Mouse (Mus musculus) forebrain, postnatal 0 days (tissue): ENCODE results near the gene Dctd. TPM values are rescaled to one million over a fixed set of nuclear protein-coding genes. Genes with fewer than 3 reads are reported as not detected.

Experiments used
- ATAC-seq: fragments of 200-750 bp; cut with Nextera tagmentation; 2 replicates; pipeline ENCODE4 v1.8.0; 2017; ENCODE audit warnings: mild to moderate bottlenecking, moderate library complexity
- DNase-seq: peaks from one replicate; pipeline ENCODE4 v3.0.0-alpha.2; 2015
- H3K27ac ChIP-seq: fragments of 300-500 bp; sonication (generic); 2 replicates; pipeline ENCODE4 v1.5.1; 2014; ENCODE audit warnings: low read depth, mild to moderate bottlenecking, antibody characterized with exemption, low read length, moderate library complexity, mixed read lengths
- H3K27me3 ChIP-seq: fragments of 300-500 bp; sonication (generic); 2 replicates; pipeline ENCODE4 v1.6.1; 2014; ENCODE audit warnings: mild to moderate bottlenecking, low read length, mixed read lengths; ENCODE audit not compliant: insufficient read depth
- H3K36me3 ChIP-seq: fragments of 300-500 bp; sonication (generic); 2 replicates; pipeline ENCODE4 v1.6.1; 2014; ENCODE audit warnings: mild to moderate bottlenecking, moderate library complexity; ENCODE audit not compliant: insufficient read depth
- H3K4me1 ChIP-seq: fragments of 300-500 bp; sonication (generic); 2 replicates; pipeline ENCODE4 v1.6.1; 2014; ENCODE audit warnings: antibody characterized with exemption; ENCODE audit not compliant: insufficient read depth
- H3K4me2 ChIP-seq: fragments of 300-500 bp; sonication (generic); 2 replicates; pipeline ENCODE4 v1.6.1; 2014; ENCODE audit warnings: low read depth, mild to moderate bottlenecking, moderate library complexity
- H3K4me3 ChIP-seq: fragments of 300-500 bp; sonication (generic); 2 replicates; pipeline ENCODE4 v1.5.1; 2014; ENCODE audit warnings: low read depth, low read length, mixed read lengths
- H3K9ac ChIP-seq: fragments of 300-500 bp; sonication (generic); 2 replicates; pipeline ENCODE4 v1.6.1; 2014; ENCODE audit warnings: mild to moderate bottlenecking
- H3K9me3 ChIP-seq: fragments of 300-500 bp; sonication (generic); 2 replicates; pipeline ENCODE4 v1.6.1; 2016; ENCODE audit warnings: low read length
- CTCF ChIP-seq: sonication (generic); IDR thresholded peaks from 2 replicates; pipeline ENCODE4 v1.5.1; 2016; ENCODE audit warnings: antibody characterized with exemption, control low read depth, low read depth
- WGBS: fragments of 180-500 bp; shearing (Covaris S2); extraction: QIAGEN DNeasy Blood & Tissue Kit; methylation state at CpG from one replicate; pipeline ENCODE4 v1.1.7; 2014; 5-methylcytosine and 5-hydroxymethylcytosine counted together
- polyA plus RNA-seq: library from polyadenylated mRNA; unstranded; fragments of >200 nt; fragmentation: Nextera tagmentation; extraction: Ambion mirVana; gene quantifications from 2 replicates; pipeline ENCODE4 v1.2.1, GENCODE M21; 2015
- total RNA-seq: library from RNA; depleted of rRNA; stranded (reverse); fragments of >200 nt; gene quantifications from 2 replicates; pipeline ENCODE4 v1.2.3, GENCODE M21; 2014; rRNA removed

Dctd gene
- total and polyA plus RNA-seq, 2 experiments from 2014 or later = 13.9 to 21.5 TPM

GRCm38 (mm10) chr8:48188586-48188985, 89.7 kb downstream of the Dctd start:
- Histone ChIP-seq H3K4me1 (no peaks in the 10 kb centered on the region), H3K9ac (no peak overlapping the region), H3K27me3 (no peaks in the 10 kb centered on the region), H3K4me2 (no peak overlapping the region), H3K4me3 (no peak overlapping the region), H3K36me3 (no peaks in the 10 kb centered on the region), H3K27ac (no peak overlapping the region), H3K9me3 (no peaks in the 10 kb centered on the region)
- DNase-seq = no peak
- TF ChIP-seq CTCF = no peak
- WGBS = 97% methylated on average over 12 of the region's 12 CpGs
- ATAC-seq = no peak

- ATAC-seq (no peak), DNase-seq (no peak)
- H3K27ac ChIP-seq = no peak overlapping the region
- H3K36me3 ChIP-seq = no peaks in the 10 kb centered on the region
- no peaks in the 10 kb centered on the region for H3K9me3 ChIP-seq
- H3K4me3 ChIP-seq = no peak overlapping the region
- 96% methylated on average over 9 of the region's 9 CpGs for WGBS
- H3K4me2 ChIP-seq = no peak overlapping the region
- H3K27me3 ChIP-seq = no peaks in the 10 kb centered on the region
- H3K4me1 ChIP-seq = no peaks in the 10 kb centered on the region
- no peak overlapping the region for H3K9ac ChIP-seq
- TF ChIP-seq CTCF = no peak
Measured at GRCm38 (mm10) chr8:48195971-48196370, 97.1 kb downstream of the Dctd start.

- 72% methylated on average over 9 of the region's 9 CpGs for WGBS
- ATAC-seq (peak; percentile 45; the same call in 1 of the 2 replicates), DNase-seq (no peak)
Measured at GRCm38 (mm10) chr8:48199171-48199570, 100.3 kb downstream of the Dctd start.

GRCm38 (mm10) chr8:48202632-48203031, 103.7 kb downstream of the Dctd start:
- Histone ChIP-seq H3K4me3 (no peak overlapping the region), H3K9me3 (no peaks in the 10 kb centered on the region), H3K4me1 (no peaks in the 10 kb centered on the region), H3K27ac (no peak overlapping the region), H3K36me3 (no peaks in the 10 kb centered on the region), H3K27me3 (no peaks in the 10 kb centered on the region), H3K9ac (no peak overlapping the region), H3K4me2 (no peak overlapping the region)
- DNase-seq = no peak
- WGBS = 43% methylated on average over 3 of the region's 3 CpGs
- no peak for TF ChIP-seq CTCF
- no peak for ATAC-seq

More at GRCm38 (mm10) chr8:48199171-48199570, 100.3 kb downstream of the Dctd start:
- no peak overlapping the region for H3K4me3 ChIP-seq
- H3K9me3 ChIP-seq = no peaks in the 10 kb centered on the region
- H3K9ac ChIP-seq = no peak overlapping the region
- H3K27me3 ChIP-seq = no peaks in the 10 kb centered on the region
- no peak overlapping the region for H3K27ac ChIP-seq
- no peak overlapping the region for H3K4me2 ChIP-seq
- TF ChIP-seq CTCF = no peak
- no peaks in the 10 kb centered on the region for H3K4me1 ChIP-seq
- no peaks in the 10 kb centered on the region for H3K36me3 ChIP-seq

Other genes with a start within 250 kb of the Dctd start
- gene Wwc2, start 108.2 kb upstream of the Dctd start, total RNA-seq = 7.8 and 8.4 TPM in 2 replicates
- 3.1 and 4.7 TPM in 2 replicates for gene Wwc2, start 108.2 kb upstream of the Dctd start, polyA plus RNA-seq